Mouse (Mus musculus): ENCODE results near the gene Tcaf3.

Tcaf3 gene

DNA sequence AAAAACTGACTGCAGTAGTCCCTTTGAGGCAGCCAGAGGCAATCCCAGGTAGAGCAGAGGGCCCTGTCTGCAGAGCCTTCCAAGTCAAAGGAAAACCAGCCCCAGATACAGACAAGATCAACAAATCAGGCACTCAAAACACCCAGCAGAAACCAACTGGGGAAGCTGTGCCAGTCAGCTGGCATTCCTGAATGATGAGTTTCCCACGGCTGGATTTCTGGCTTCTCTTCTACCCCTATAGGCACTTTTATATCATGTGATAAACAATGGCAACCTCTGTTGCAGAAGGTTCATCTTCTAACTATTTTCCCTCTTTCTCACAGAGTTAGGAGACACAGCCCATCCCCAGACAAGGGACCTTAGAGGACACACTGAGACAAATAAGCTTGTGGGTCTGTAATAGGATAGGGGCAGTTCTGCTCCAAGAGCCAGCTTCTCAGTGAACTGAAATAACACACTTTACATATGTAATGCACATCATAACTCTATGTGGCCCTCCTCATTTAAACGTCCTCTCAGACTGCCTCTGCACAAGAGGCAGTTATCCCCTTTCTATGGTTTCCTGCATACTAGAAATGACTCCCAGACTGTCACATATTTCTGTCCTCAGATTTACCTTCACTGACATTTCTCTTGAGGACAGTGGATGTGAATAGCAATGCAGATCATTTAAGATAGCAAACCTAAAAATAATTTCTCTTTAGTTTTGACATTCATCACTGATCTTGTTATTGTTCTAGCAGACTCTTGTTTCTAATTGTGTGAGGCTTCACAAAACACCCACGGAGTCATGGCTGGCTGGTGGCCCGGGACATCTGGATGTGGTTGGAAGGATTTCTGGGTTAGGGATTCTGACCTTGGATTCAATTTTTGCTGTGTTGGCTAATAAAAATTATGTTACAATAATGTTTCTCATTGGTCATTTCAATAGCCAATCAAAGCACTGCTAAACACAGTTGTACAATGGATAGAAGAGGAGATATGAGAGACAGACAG is 55.2 kb downstream of the Tcaf3 start:
- no peak for DNase-seq (ENCODE audit: low read depth, low spot score)

DNA sequence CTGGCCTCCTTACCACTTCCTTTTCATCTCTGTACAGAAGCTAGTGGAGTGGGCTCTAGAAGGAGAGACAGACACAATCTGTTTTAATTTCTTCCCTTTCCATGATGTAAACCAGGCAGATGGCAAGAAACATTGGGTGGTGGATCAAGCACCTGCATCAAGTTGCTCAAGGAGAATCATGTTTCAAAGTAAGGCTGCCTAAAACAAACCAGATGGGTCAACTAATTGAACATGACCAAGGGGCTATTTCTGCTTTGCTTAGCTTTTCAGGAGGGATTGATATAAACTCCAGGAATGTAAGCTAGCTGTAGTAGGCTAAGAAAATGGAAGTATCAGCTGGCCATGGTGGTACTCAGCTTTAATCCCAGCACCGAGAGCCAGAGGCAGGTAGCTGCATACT is 56.8 kb downstream of the Tcaf3 start:
- DNase-seq (ENCODE audit: low read depth, low spot score), result peak; percentile 4

DNA sequence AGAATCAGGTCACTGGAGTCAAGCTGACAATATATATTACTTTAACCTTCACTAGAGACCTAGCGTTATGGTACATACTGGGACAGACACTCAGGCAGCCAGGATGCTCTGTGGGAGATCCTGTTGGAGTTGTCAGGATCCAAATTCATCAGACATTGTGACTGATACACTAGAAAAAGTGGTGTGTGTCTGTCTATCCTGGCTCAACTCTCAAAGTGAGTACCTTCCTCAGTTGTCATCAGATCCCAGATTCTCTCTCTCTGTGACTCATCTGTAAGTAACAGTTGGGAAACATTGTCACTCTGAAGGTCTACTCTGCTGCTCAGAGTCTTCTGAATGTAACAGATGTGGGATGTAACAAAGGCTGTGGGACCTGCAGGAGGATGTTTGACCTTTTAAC is 57.8 kb downstream of the Tcaf3 start:
- no peak for DNase-seq (ENCODE audit: low read depth, low spot score)

All from embryo, embryonic 11.5 days (tissue).